Mouse (Mus musculus): ENCODE data around the gene Pmpca.

GRCm38 (mm10) chr2:26362991-26363390 is 26.1 kb upstream of the Pmpca start:
- no peak for TF ChIP-seq EP300 (IDR thresholded peaks at IDR 0.05; ENCODE audit: low read depth)
- TF ChIP-seq CTCF (IDR thresholded peaks at IDR 0.05; ENCODE audit: low read depth) = no peak
